ENCODE assay signal across 8 mouse cellular contexts in genomic region chr19:56400200-56400599, GRCm38 (mm10). TPM values are rescaled to one million over a fixed set of nuclear protein-coding genes. Genes with fewer than 3 reads are reported as not detected.
A peak's percentile ranks its signal among the peaks of the same experiment; 100 is the strongest.
DNase-seq lines count a peak whose midpoint lies in the region; ATAC-seq and TF ChIP-seq lines count a peak whose summit lies in the region.

No protein-coding gene starts in this region.

- H3K9me3 ChIP-seq in midbrain, embryonic 16.5 days (replicated peaks; ENCODE audit: control insufficient read depth, low read length, poor library complexity, severe bottlenecking), result no peaks in the 10 kb centered on the region

- peak; percentile 82 for DNase-seq in CD4-positive helper T cell, adult 2 months (ENCODE audit: low read depth, low spot score)
- peak; percentile 41 for DNase-seq in NIH3T3 (ENCODE audit: low read depth)
- peak; percentile 88 for DNase-seq in kidney, adult 9 months
- DNase-seq in left cerebral cortex, postnatal 14 days (ENCODE audit: low spot score in 2 of 2), result no peak

- H3K27me3 ChIP-seq in testis, adult 2 months (ENCODE audit: control insufficient read depth, insufficient read depth, low read length), result no peaks in the 10 kb centered on the region
- H3K27me3 ChIP-seq in midbrain, embryonic 16.5 days (ENCODE audit: control insufficient read depth, insufficient read depth, low read depth, low read length), result peaks cover 8% of the 10 kb centered on the region

- intact Hi-C loops in left cerebral cortex, postnatal 14 days (cut with DNase I), result no loop called here

- no peak overlapping the region for H3K27ac ChIP-seq in testis, adult 2 months (ENCODE audit: control insufficient read depth, insufficient read depth, low read depth, low read length)
- H3K27ac ChIP-seq in midbrain, embryonic 16.5 days (ENCODE audit: low read length), result no peak overlapping the region

- TF ChIP-seq POLR2A in testis, adult 2 months (IDR thresholded peaks at IDR 0.05; ENCODE audit: control insufficient read depth, low read depth, low read length), result no peak

- no peak overlapping the region for H3K9ac ChIP-seq in midbrain, embryonic 16.5 days (ENCODE audit: low read depth, low read length)

- H3K36me3 ChIP-seq in testis, adult 2 months (ENCODE audit: control insufficient read depth, insufficient read depth, low read length), result no peaks in the 10 kb centered on the region
- H3K36me3 ChIP-seq in midbrain, embryonic 16.5 days (ENCODE audit: control insufficient read depth, insufficient read depth, low read length), result no peaks in the 10 kb centered on the region

- 54% methylated on average over 14 of the region's 14 CpGs for WGBS in midbrain, embryonic 16.5 days

- peaks cover 12% of the 10 kb centered on the region for H3K4me1 ChIP-seq in testis, adult 2 months (ENCODE audit: control insufficient read depth, insufficient read depth, low read length)
- H3K4me1 ChIP-seq in midbrain, embryonic 16.5 days (ENCODE audit: control insufficient read depth, insufficient read depth, low read length), result peaks cover 11% of the 10 kb centered on the region

- TF ChIP-seq CTCF in testis, adult 2 months (IDR thresholded peaks at IDR 0.05; ENCODE audit: control insufficient read depth, insufficient read depth, insufficient replicate concordance, low read depth, low read length), result no peak

- H3K4me3 ChIP-seq in testis, adult 2 months (ENCODE audit: control insufficient read depth, low read depth, low read length), result peak overlapping the region; percentile 24; the same call in 1 of the 2 replicates
- H3K4me3 ChIP-seq in midbrain, embryonic 16.5 days (ENCODE audit: low read depth, low read length), result no peak overlapping the region

- H3K4me2 ChIP-seq in midbrain, embryonic 16.5 days (ENCODE audit: low read length), result no peak overlapping the region

- peak; percentile 83 for ATAC-seq in erythroid progenitor cell, adult 5-6 weeks (replicated peaks; ENCODE audit: low FRiP score, poor library complexity, severe bottlenecking)
- peak; percentile 77 for ATAC-seq in megakaryocyte, adult 5-6 weeks (ENCODE audit: poor library complexity, severe bottlenecking)
- no peak for ATAC-seq in midbrain, embryonic 16.5 days

RNA-seq across cellular contexts. Expression of gene Casp7, which starts 3.3 kb away (rescaled TPM):
- total RNA-seq in erythroid progenitor cell, adult 5-6 weeks (2015; ENCODE audit: low replicate concordance), result 25.6 and 37.7 TPM in 2 replicates
- total RNA-seq in erythroid progenitor cell, adult 5-6 weeks (2017; ENCODE audit: low replicate concordance), result 14.0 and 35.9 TPM in 2 replicates
- 35.8 and 41.4 TPM in 2 replicates for total RNA-seq in megakaryocyte, adult 5-6 weeks (2015)
- 30.3 and 31.4 TPM in 2 replicates for total RNA-seq in megakaryocyte, adult 5-6 weeks (2017)
- polyA plus RNA-seq in testis, adult 2 months (2012; rRNA removed), result 1.7 and 2.3 TPM in 2 replicates
- 1 to 10 TPM; 6.6 to 6.8 TPM for total RNA-seq in left cerebral cortex, postnatal 14 days (2021)
- polyA plus RNA-seq in midbrain, embryonic 16.5 days (2015; fragmentation: Nextera tagmentation; extraction: Ambion mirVana), result 22.2 and 26.0 TPM in 2 replicates

RNA-seq across cellular contexts. Expression of gene Nrap, which starts 10.4 kb away (rescaled TPM):
- not detected in 2 replicates for total RNA-seq in erythroid progenitor cell, adult 5-6 weeks (2015; ENCODE audit: low replicate concordance)
- total RNA-seq in erythroid progenitor cell, adult 5-6 weeks (2017; ENCODE audit: low replicate concordance), result not detected in 2 replicates
- 0.02 TPM in 1 of 2 replicates, not detected in the other for total RNA-seq in megakaryocyte, adult 5-6 weeks (2015)
- total RNA-seq in megakaryocyte, adult 5-6 weeks (2017), result 0.04 and 0.12 TPM in 2 replicates
- polyA plus RNA-seq in testis, adult 2 months (2012; rRNA removed), result 0.07 and 0.13 TPM in 2 replicates
- total RNA-seq in left cerebral cortex, postnatal 14 days (2021), result under 1 TPM; 0.47 to 0.48 TPM
- polyA plus RNA-seq in midbrain, embryonic 16.5 days (2015; fragmentation: Nextera tagmentation; extraction: Ambion mirVana), result 0.97 and 1.3 TPM in 2 replicates

Comparison
In these comparisons a context has a peak if more than half of its experiments do, and no peak if none do; other contexts are left out.
1. DNase-seq: peak in CD4-positive helper T cell, adult 2 months (single experiment), NIH3T3 (single experiment) and kidney, adult 9 months (single experiment); none in left cerebral cortex, postnatal 14 days (0 of 2).